In the genomic region with DNA sequence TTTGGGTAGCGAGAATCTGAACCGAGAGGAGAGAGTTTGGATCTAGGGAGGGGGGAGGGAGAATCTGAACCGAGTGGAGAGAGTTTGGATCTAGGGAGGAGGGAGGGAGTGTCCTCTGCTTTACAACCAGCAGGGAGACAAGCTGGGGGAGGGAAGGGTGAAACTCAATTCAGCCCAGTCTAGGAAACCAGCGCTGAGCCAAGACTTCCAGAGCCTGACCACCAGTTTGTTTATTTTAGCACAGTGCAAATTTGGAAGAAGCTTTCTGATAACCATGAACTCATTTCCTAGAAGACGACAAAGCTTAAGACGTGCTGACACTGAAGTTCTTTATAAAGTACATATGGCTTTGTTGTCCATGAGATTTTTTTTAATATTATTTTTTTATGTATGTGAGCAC, we compare ENCODE assay signal across 12 mouse cellular contexts. TPM values are rescaled to one million over a fixed set of nuclear protein-coding genes. Genes with fewer than 3 reads are reported as not detected.
A peak's percentile ranks its signal among the peaks of the same experiment; 100 is the strongest.
DNase-seq lines count a peak whose midpoint lies in the region; ATAC-seq and TF ChIP-seq lines count a peak whose summit lies in the region.
"Had no signal": no experiment of that assay in that cellular context is flagged by ENCODE, and none has a peak within 500 bp of the region (broad histone marks: within the 10 kb centered on the region; RNA-seq: fewer than 3 reads in every experiment).

No protein-coding gene starts in this region.

- H3K36me3 ChIP-seq in embryonic facial prominence, embryonic 14.5 days (ENCODE audit: control insufficient read depth, insufficient read depth, low read length), result no peaks in the 10 kb centered on the region
- no peaks in the 10 kb centered on the region for H3K36me3 ChIP-seq in embryonic facial prominence, embryonic 10.5 days (replicated peaks)
- no peaks in the 10 kb centered on the region for H3K36me3 ChIP-seq in lung, embryonic 14.5 days (ENCODE audit: insufficient read depth)
- H3K36me3 ChIP-seq: forebrain, embryonic 10.5 days had no signal

- TF ChIP-seq CTCF in lung, embryonic 14.5 days (IDR thresholded peaks at IDR 0.05; ENCODE audit: low read depth), result no peak

- H3K9ac ChIP-seq in embryonic facial prominence, embryonic 14.5 days (ENCODE audit: low read depth, low read length), result no peak overlapping the region
- no peak overlapping the region for H3K9ac ChIP-seq in lung, embryonic 14.5 days

- no peak for ATAC-seq in embryonic facial prominence, embryonic 14.5 days (ENCODE audit: low read depth)
- peak; percentile 93 for ATAC-seq in lung, embryonic 14.5 days (ENCODE audit: insufficient read depth)
- ATAC-seq: Patski had no signal

- H3K4me1 ChIP-seq in embryonic facial prominence, embryonic 14.5 days (ENCODE audit: control insufficient read depth, insufficient read depth, low read length), result no peaks in the 10 kb centered on the region
- H3K4me1 ChIP-seq in embryonic facial prominence, embryonic 10.5 days, result no peaks in the 10 kb centered on the region
- H3K4me1 ChIP-seq in lung, embryonic 14.5 days (ENCODE audit: insufficient read depth), result peaks cover 5% of the 10 kb centered on the region; the same call in 1 of the 2 replicates

- WGBS in embryonic facial prominence, embryonic 14.5 days, result 25% methylated on average over 6 of the region's 6 CpGs
- 42% methylated on average over 6 of the region's 6 CpGs for WGBS in embryonic facial prominence, embryonic 10.5 days
- 7% methylated on average over 6 of the region's 6 CpGs for WGBS in lung, embryonic 14.5 days

- H3K4me2 ChIP-seq in embryonic facial prominence, embryonic 14.5 days (ENCODE audit: low read depth, low read length), result no peak overlapping the region
- H3K4me2 ChIP-seq in lung, embryonic 14.5 days, result peak overlapping the region; percentile 32

- peak; percentile 53 for DNase-seq in embryonic facial prominence, embryonic 14.5 days (ENCODE audit: low spot score)
- no peak for DNase-seq in embryonic facial prominence, embryonic 10.5 days (ENCODE audit: low spot score)
- peak; percentile 52 for DNase-seq in urinary bladder, postnatal 14 days (ENCODE audit: low spot score)
- DNase-seq in urinary bladder, postnatal 25 days (ENCODE audit: low spot score), result no peak
- DNase-seq in lung, embryonic 14.5 days, result peak; percentile 88
- peak; percentile 75 for DNase-seq in yolk sac, embryonic 10.5 days (ENCODE audit: low spot score)
- DNase-seq in layer of hippocampus, adult 18-20 months (ENCODE audit: low spot score in 2 of 2), result no peak
- DNase-seq in adrenal gland, adult (ENCODE audit: inconsistent age in 2 of 2, low spot score in 1 of 2), result no peak

- no peaks in the 10 kb centered on the region for H3K9me3 ChIP-seq in embryonic facial prominence, embryonic 14.5 days (ENCODE audit: control insufficient read depth, low read length)
- H3K9me3 ChIP-seq in embryonic facial prominence, embryonic 10.5 days, result peaks cover 5% of the 10 kb centered on the region; the same call in 1 of the 2 replicates
- H3K9me3 ChIP-seq in lung, embryonic 14.5 days (ENCODE audit: low read depth, low read length), result no peaks in the 10 kb centered on the region
- H3K9me3 ChIP-seq: forebrain, embryonic 10.5 days had no signal

- H3K4me3 ChIP-seq in embryonic facial prominence, embryonic 14.5 days (ENCODE audit: low read depth, low read length), result no peak overlapping the region
- H3K4me3 ChIP-seq in embryonic facial prominence, embryonic 10.5 days, result no peak overlapping the region
- no peak overlapping the region for H3K4me3 ChIP-seq in lung, embryonic 14.5 days (ENCODE audit: low read depth, low read length)
- H3K4me3 ChIP-seq: forebrain, embryonic 10.5 days had no signal

- no peak overlapping the region for H3K27ac ChIP-seq in embryonic facial prominence, embryonic 14.5 days (replicated peaks; ENCODE audit: low read depth, low read length)
- no peak overlapping the region for H3K27ac ChIP-seq in embryonic facial prominence, embryonic 10.5 days (replicated peaks)
- peak overlapping the region; percentile 87 for H3K27ac ChIP-seq in lung, embryonic 14.5 days (ENCODE audit: low read depth)
- H3K27ac ChIP-seq: forebrain, embryonic 10.5 days had no signal

- no peaks in the 10 kb centered on the region for H3K27me3 ChIP-seq in embryonic facial prominence, embryonic 14.5 days (replicated peaks; ENCODE audit: control insufficient read depth, insufficient read depth, low read length)
- peaks cover 11% of the 10 kb centered on the region for H3K27me3 ChIP-seq in embryonic facial prominence, embryonic 10.5 days (replicated peaks; ENCODE audit: low read depth, poor library complexity, severe bottlenecking)
- H3K27me3 ChIP-seq in lung, embryonic 14.5 days (ENCODE audit: insufficient read depth, low read length), result no peaks in the 10 kb centered on the region
- H3K27me3 ChIP-seq: Patski had no signal

RNA-seq across cellular contexts. Expression of gene Zbtb8a, which starts 6.5 kb away (rescaled TPM):
- polyA plus RNA-seq in embryonic facial prominence, embryonic 14.5 days (2014; fragmentation: Nextera tagmentation; extraction: Ambion mirVana), result 4.6 and 4.9 TPM in 2 replicates
- polyA plus RNA-seq in embryonic facial prominence, embryonic 10.5 days (2016; fragmentation: Nextera tagmentation; extraction: Ambion mirVana), result 6.0 and 6.6 TPM in 2 replicates
- polyA plus RNA-seq in lung, embryonic 14.5 days (2014; fragmentation: Nextera tagmentation; extraction: Ambion mirVana), result 14.7 and 16.2 TPM in 2 replicates
- total RNA-seq in layer of hippocampus, adult 18-20 months (2021), result 1 to 10 TPM; 3.2 to 3.5 TPM

RNA-seq across cellular contexts. Expression of gene Zbtb8os, which starts 48.9 kb away (rescaled TPM):
- 37.1 and 45.0 TPM in 2 replicates for polyA plus RNA-seq in embryonic facial prominence, embryonic 14.5 days (2014; fragmentation: Nextera tagmentation; extraction: Ambion mirVana)
- 49.0 and 49.3 TPM in 2 replicates for polyA plus RNA-seq in embryonic facial prominence, embryonic 10.5 days (2016; fragmentation: Nextera tagmentation; extraction: Ambion mirVana)
- polyA plus RNA-seq in lung, embryonic 14.5 days (2014; fragmentation: Nextera tagmentation; extraction: Ambion mirVana), result 49.2 and 51.6 TPM in 2 replicates
- 10 to 100 TPM; 27.4 to 31.6 TPM for total RNA-seq in layer of hippocampus, adult 18-20 months (2021)

RNA-seq across cellular contexts. Expression of gene Rbbp4, which starts 49.3 kb away (rescaled TPM):
- polyA plus RNA-seq in embryonic facial prominence, embryonic 14.5 days (2014; fragmentation: Nextera tagmentation; extraction: Ambion mirVana), result 304 and 320 TPM in 2 replicates
- 546 and 560 TPM in 2 replicates for polyA plus RNA-seq in embryonic facial prominence, embryonic 10.5 days (2016; fragmentation: Nextera tagmentation; extraction: Ambion mirVana)
- polyA plus RNA-seq in lung, embryonic 14.5 days (2014; fragmentation: Nextera tagmentation; extraction: Ambion mirVana), result 387 and 402 TPM in 2 replicates
- total RNA-seq in layer of hippocampus, adult 18-20 months (2021), result 100 to 1,000 TPM; 124 to 134 TPM

RNA-seq across cellular contexts. Expression of gene Zbtb8b, which starts 56.2 kb away (rescaled TPM):
- 1.3 TPM in 2 replicates for polyA plus RNA-seq in embryonic facial prominence, embryonic 14.5 days (2014; fragmentation: Nextera tagmentation; extraction: Ambion mirVana)
- 2.0 and 2.4 TPM in 2 replicates for polyA plus RNA-seq in embryonic facial prominence, embryonic 10.5 days (2016; fragmentation: Nextera tagmentation; extraction: Ambion mirVana)
- polyA plus RNA-seq in lung, embryonic 14.5 days (2014; fragmentation: Nextera tagmentation; extraction: Ambion mirVana), result 1.3 and 2.8 TPM in 2 replicates
- total RNA-seq in layer of hippocampus, adult 18-20 months (2021), result 1 to 10 TPM; 5.3 to 6.0 TPM
- total RNA-seq: heart, postnatal 36 days; neutrophil, adult 5-6 weeks had no signal

Comparison
In these comparisons a context has a peak if more than half of its experiments do, and no peak if none do; other contexts are left out.
1. DNase-seq: peak in embryonic facial prominence, embryonic 14.5 days (single experiment), urinary bladder, postnatal 14 days (single experiment), lung, embryonic 14.5 days (single experiment) and yolk sac, embryonic 10.5 days (single experiment); none in embryonic facial prominence, embryonic 10.5 days (single experiment), urinary bladder, postnatal 25 days (single experiment), layer of hippocampus, adult 18-20 months (0 of 2) and adrenal gland, adult (0 of 2).